Mouse (Mus musculus) spleen, embryonic (tissue): ENCODE data around the gene Ccdc157.

Experiments used
- CTCF ChIA-PET: fragments of 350-600 bp; sonication (Branson Sonifier 250); formaldehyde crosslinking; loops from one replicate; lab custom pipeline; 2022; lab: Charles Lee

Gene Ccdc157

GRCm38 (mm10) chr11:4108691-4109090 is 51.4 kb downstream of the Ccdc157 start:
- CTCF ChIA-PET = no interaction called here

GRCm38 (mm10) chr11:4107901-4108300 is 52.2 kb downstream of the Ccdc157 start:
- CTCF ChIA-PET = interaction anchor here (0.5 kb wide), 1 partner anchor 27 kb away, joined by 11 read pairs; the partner anchor contains the start of gene Rnf215

- CTCF ChIA-PET = no interaction called here
These were observed 54.6 kb downstream of the Ccdc157 start for GRCm38 (mm10) chr11:4105444-4105843.

GRCm38 (mm10) chr11:4104989-4105388 is 55.1 kb downstream of the Ccdc157 start:
- CTCF ChIA-PET = no interaction called here

- CTCF ChIA-PET = no interaction called here
These were observed 56.6 kb downstream of the Ccdc157 start for GRCm38 (mm10) chr11:4103522-4103921.

GRCm38 (mm10) chr11:4101851-4102250 is 58.2 kb downstream of the Ccdc157 start:
- CTCF ChIA-PET = no interaction called here

- CTCF ChIA-PET = interaction anchor here (0.6 kb wide), 1 partner anchor 795 kb away, joined by 4 read pairs; no protein-coding TSS in a partner anchor
These were observed 60.6 kb downstream of the Ccdc157 start for GRCm38 (mm10) chr11:4099447-4099846.

- CTCF ChIA-PET = interaction anchor here (0.6 kb wide), 1 partner anchor 796 kb away, joined by 4 read pairs; no protein-coding TSS in a partner anchor
These were observed 61.3 kb downstream of the Ccdc157 start for GRCm38 (mm10) chr11:4098816-4099215.

GRCm38 (mm10) chr11:4098120-4098519 is 62.0 kb downstream of the Ccdc157 start:
- CTCF ChIA-PET = interaction anchor here (0.8 kb wide), 1 partner anchor 28 kb away, joined by 3 read pairs; no protein-coding TSS in a partner anchor

GRCm38 (mm10) chr11:4097091-4097621 is 62.9 kb downstream of the Ccdc157 start:
- CTCF ChIA-PET = interaction anchor here (0.8 kb wide), 1 partner anchor 27 kb away, joined by 3 read pairs; no protein-coding TSS in a partner anchor

GRCm38 (mm10) chr11:4096054-4096984 is 63.8 kb downstream of the Ccdc157 start:
- CTCF ChIA-PET = interaction anchor here (0.5 to 1.0 kb wide), 3 partner anchors 16 to 108 kb away, joined by 3 to 4 read pairs (median 4); partner anchors contain the start of gene Rnf215

- CTCF ChIA-PET = interaction anchor here (0.5 to 1.0 kb wide), 3 partner anchors 15 to 107 kb away, joined by 3 to 4 read pairs (median 4); partner anchors contain the start of gene Rnf215
These were observed 64.7 kb downstream of the Ccdc157 start, which contains the start of gene Mtfp1 for GRCm38 (mm10) chr11:4095171-4096053. Mtfp1 (minus strand) TSS chr11:4095445.

- CTCF ChIA-PET = interaction anchor here (0.9 kb wide), 1 partner anchor 29 kb away, joined by 3 read pairs; the partner anchor contains the start of gene Sec14l2
These were observed 65.5 kb downstream of the Ccdc157 start for GRCm38 (mm10) chr11:4094378-4095170.

GRCm38 (mm10) chr11:4093459-4094377 is 66.4 kb downstream of the Ccdc157 start:
- CTCF ChIA-PET = interaction anchor here (0.9 kb wide), 2 partner anchors 30 to 69 kb away, joined by 3 to 5 read pairs; partner anchors contain the start of gene Sec14l2
